Mouse (Mus musculus) layer of hippocampus, postnatal 10 days (tissue): Measurements from ENCODE around the gene Nphp4. TPM values are rescaled to one million over a fixed set of nuclear protein-coding genes. Genes with fewer than 3 reads are reported as not detected.
"Not testable (repeated sequence)": the region's sequence is repeated elsewhere in the genome, so short reads cannot be mapped to it uniquely, and the experiment has no call there.

Source experiments
- DNase-seq, 2 experiments: peaks; one replicate each; pipeline ENCODE4 v3.0.0; 2021; ENCODE audit warnings: low spot score in 2 of 2
- total RNA-seq, 2 experiments: library from RNA; stranded (reverse); gene quantifications; 2 replicates each; pipeline ENCODE4 v1.2.3; 2021

Gene Nphp4
- total RNA-seq, 2 experiments from 2014 or later, result 21.3 to 22.4 TPM

DNA sequence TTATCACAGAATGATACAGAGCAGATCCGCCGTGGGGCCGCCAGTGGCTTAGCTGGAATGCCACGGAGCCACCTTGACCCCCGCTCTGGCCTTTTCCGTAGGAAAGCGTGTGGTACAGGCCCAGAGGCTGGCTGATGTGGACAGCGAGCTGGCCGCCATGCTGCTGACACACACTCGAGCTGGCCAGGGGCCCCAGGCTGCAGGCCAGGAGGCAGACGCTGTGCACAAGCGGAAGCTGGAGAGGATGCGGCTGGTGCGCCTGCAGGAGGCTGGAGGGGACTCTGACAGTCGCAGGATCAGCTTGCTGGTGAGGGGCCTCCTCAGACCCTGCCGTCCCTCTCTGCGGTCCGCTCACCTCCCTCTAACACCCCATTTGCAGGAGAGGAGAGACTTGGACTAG is 77.9 kb downstream of the Nphp4 start:
- no peak for DNase-seq

DNA sequence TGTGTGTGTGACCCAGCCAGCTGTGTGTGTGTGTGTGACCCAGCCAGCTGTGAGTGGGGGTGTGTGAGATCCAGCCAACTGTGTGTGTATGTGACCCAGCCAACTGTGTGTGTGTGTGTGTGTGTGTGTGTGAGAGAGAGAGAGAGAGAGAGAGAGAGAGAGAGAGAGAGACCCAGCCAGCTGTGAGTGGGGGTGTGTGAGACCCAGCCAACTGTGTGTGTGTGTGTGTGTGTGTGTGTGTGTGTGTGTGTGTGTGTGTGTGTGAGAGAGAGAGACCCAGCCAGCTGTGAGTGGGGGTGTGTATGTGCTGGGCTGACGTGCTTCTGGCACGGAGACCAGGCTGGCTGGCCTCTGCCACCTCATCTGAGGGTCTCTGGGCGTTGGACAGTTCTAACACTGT is 79.3 kb downstream of the Nphp4 start:
- not testable (repeated sequence) for DNase-seq

DNA sequence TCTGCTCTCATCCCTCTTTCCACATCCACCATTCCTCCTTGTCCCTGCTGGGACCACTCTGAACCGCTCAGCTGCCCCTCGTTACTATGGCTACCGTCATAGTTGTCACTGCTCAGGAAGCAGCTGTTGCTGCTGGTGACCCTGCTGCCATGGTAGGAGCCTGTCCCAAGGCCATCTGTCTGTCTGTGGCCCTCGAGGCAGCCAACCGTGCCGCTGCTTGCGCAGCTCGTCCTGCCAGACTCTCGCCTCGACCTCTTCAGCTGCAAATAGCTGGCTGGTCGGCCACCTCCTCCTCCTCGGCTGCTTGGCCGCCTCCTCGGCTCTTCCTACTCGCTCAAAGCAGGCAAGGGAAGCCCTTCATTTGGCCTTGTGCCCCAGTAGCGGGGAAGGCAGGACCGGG is 81.7 kb downstream of the Nphp4 start:
- DNase-seq, result no peak

DNA sequence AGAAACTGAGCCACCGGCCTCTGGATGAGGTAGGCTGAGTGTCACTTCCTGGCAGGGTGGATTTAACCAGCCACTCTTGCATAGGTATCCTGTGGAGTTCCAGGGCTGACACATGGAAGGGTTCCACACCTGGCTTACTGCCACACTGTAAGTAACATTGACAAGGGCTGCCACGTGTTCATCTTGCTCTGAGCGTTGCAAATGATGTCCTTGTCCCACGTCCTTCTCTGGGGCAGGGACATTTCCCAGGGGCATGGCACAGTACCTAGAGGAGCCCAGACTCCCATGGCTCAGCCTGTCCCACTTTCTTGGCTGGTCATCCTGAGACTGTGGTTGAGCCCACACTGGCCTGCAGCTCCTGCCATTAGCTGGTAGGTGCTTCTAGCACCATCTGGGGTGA is 91.5 kb downstream of the Nphp4 start:
- DNase-seq, result no peak

DNA sequence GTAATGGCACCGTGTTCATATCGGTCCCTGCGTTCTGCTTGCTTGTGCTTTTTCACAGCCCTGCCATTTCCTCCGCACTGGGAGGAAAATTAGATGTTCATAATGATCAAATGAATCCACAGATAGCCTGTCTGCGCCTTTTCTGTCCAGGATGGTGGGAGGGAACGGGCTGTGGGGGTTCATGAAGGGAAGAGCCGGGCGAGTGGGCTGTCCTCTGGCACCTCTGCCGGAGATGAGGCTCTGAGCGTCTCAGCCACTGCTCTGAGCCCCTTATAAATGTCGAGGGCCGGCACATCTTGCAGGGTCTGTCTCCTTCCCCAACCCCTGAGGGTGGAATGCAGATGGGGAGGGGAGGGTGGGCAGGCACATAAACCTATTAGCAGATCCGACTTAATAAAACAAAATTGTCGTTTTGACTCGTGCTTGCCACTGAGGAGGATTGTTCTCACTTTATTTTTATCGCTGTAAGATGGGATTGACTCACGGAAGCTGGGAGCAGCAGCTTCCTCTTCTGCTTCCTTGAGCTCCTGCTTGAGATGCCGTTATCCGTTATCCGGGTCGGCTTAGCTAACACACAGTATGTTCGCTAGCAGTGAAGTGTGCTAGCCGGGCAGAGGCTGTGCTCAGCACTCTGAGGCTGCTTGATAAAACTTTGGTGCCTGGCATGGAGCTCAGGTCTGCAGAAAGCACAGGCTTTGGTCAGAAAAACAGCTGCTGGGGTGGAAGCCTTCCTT is 92.3 kb downstream of the Nphp4 start:
- DNase-seq, result no peak

DNA sequence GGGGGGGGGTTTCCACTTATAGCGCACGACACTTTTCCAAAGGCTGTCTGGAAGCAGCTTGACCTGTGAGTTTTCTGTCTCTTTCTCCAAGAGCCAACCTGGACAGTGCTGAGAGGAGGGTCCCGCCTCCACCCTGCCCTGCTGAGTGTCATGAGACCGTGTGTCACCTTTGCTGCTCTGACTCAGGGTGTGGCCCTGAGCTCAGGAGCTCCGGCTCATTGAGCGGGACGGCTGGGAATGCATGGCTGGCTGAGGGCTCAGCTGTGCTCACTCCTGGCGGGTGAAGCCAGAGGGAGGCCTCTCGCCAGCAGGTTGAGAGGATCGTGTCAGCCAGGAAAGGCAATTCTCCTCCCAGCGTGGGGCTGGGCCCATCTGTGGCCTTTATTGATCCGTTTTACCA is 97.8 kb downstream of the Nphp4 start:
- no peak for DNase-seq

DNA sequence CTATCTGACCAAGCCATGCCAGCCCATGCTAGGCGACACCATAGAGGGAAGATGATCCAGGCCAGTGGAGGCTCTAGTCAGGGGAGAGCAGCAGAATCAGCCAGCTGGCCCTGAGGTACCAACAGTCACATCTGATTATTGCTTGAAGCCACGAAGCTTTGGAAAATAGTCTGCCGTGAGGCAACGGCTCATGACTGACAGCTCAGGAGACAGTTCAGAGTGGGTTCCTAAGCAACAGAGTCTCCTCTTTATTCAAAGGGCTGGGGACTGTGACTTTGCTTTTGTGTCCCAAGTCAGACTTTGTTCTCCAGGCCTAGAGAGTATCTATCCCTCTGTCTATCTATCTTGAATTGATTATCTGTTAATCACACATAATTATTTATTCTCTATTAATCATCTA is 100.3 kb downstream of the Nphp4 start:
- DNase-seq, result no peak

DNA sequence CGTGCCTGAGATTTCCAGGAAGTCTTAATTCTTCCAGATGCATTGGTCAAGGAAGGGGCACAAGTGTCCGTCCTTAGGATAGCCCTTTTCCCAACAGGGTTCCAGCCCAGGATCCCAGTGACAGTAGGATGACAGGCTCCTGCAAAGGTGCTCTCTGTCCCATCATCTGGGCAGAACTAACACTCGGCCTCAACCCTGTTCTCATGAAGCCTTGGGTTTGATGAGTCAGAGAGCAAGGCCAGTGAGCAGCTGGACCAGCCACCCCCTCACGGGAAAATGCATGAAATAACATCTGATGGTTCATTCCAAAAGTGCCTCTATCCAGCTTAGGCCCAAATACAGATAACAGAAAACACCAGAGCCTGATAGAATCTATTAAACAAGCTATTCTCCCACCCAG is 103.5 kb downstream of the Nphp4 start:
- no peak for DNase-seq

DNA sequence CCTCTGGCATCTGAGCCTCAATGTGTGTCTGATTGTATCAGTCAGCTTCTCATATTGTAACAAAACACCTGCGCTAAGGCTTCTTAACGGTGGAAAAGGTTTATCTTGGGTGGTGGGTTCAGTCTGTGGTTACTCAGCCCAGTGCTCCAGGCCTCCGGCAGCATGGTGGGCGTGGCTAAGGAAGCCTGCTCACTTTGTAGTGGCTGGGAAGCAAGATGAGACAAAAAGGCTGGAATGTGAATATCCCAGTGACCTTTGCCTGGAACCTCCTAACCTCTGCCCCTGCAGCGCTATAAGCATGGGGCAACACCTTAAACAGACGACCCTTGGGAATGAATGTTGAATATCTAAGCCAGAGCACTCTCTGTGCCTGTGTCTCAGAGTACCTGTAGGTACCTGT is 105.7 kb downstream of the Nphp4 start:
- no peak for DNase-seq

DNA sequence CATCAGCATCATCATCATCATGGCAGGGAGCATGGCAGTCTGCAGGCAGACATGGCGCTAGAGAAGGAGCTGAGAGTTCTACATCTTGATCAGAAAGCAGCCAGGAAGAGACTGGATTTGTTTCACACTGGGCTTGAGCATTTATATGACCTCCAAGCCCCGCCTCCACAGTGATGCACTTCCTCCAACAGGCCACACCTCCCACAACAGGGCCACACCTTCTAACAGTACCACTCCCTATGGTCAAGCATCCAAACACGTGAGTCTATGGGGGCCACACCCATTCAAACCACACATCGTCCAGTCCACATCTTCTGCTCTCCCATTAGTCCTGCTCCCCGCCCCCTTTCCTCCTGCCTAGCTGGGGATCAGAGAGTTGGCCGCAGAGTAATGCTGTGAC is 107.1 kb downstream of the Nphp4 start:
- DNase-seq, result no peak

DNA sequence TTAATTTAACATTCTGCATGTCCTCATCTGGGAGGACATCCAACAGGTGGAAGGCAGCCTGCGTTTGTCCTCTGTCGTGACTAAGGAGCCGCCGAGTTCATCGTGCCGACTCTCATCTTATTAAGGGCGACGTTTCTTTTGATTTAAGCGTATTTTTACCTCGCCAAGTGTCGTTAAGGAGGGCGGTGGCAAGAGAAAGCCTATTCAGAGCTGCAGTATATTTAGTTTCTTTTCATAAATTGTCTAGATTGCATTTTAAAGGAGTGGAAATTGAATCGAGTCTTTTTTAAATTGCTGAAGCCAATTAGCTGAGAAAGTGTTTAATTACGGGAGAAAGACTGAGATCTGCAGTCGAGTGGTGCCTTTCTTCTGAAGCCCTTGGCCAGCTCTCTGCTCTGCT is 109.0 kb downstream of the Nphp4 start:
- DNase-seq, result no peak

DNA sequence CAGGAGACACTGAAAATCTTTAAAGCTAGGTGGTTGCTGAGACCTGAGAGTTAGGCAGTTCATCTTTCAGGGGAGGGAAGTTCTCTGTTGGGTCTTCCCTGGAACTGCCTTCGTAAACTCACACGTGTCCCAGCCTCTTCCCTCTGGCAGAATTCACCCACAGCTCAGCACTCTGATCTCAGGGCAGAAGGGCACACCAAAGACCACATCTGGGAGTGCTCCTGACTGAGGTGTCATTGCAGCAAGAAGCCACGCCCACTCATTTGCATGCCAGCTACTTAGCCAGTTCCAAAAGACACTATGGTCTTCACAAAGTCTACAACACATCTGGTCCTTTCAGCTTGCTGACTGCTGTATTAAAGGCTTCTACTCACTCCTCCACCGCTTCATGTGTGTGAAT is 109.7 kb downstream of the Nphp4 start:
- no peak for DNase-seq

DNA sequence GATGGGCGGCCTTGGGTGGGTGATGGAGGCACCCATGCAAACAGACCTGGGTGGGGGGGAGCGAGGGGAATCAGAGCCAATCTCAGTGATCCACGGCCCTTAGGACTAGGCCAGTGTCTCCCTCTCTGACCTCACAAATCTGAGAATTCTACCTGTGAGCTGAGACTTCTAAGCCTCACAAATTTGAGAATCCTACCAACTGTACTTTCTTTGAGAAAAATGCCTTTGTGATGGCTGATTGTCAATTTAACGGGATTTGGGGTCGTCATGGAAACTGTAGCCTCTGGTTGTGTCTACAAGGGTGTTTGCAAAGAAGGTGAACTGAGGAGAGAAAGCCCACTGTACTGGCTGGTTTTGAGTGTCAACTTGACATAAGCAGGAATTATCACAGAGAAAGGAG is 127.8 kb downstream of the Nphp4 start:
- DNase-seq, result no peak

DNA sequence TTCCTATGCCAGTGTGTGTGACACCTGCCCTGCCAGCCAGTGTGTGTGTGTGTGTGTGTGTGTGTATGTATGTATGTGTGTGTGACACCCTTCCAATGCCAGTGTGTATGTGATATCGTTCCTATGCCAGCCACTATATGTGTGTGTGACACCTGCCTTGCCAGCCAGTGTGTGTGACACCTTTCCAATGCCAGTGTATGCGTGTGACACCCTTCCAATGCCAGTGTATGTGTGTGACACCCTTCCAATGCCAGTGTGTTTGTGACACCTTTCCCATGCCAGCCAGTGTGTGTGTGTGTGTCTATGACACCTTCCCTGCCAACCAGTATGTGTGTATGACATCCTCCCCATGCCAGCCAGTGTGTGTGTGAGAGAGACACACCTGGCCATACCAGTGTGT is 132.7 kb downstream of the Nphp4 start:
- no peak for DNase-seq

DNA sequence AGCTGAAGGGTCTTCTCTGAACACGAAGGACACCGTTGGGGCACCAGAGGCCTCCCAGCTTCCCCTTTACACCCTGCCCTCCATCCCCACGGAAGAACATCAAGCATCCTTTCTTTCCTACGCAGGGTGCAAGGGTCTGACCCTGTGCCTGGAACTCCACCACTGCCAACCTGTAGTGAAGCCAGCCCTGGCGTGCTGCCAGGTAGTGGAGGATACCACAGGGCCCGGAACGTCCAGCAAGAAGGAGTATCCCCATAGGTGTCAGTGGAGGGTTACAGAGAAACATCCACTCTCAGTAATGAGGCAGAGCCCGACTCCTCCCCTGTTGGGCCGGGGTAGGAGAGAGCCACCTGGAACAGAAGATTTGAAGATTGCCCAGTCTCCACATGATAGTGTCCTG is 133.5 kb downstream of the Nphp4 start:
- no peak for DNase-seq

Other genes starting within 250 kb of the Nphp4 start
- gene Gpr153, start 202.5 kb upstream of the Nphp4 start, total RNA-seq, result 10 to 100 TPM; 21.4 to 23.1 TPM
- gene Hes3, start 185.0 kb upstream of the Nphp4 start, total RNA-seq, result not detected
- 10 to 100 TPM; 27.9 to 33.9 TPM for gene Icmt, start 179.5 kb upstream of the Nphp4 start, total RNA-seq
- 1 to 10 TPM; 3.1 to 4.0 TPM for gene Rnf207, start 157.7 kb upstream of the Nphp4 start, total RNA-seq
- gene Rpl22, start 151.0 kb upstream of the Nphp4 start, total RNA-seq, result 100 to 1,000 TPM; 283 to 319 TPM
- gene Chd5, start 138.1 kb upstream of the Nphp4 start, total RNA-seq, result 100 to 1,000 TPM; 189 to 192 TPM
- gene Kcnab2, start 1.2 kb downstream of the Nphp4 start, total RNA-seq, result 100 to 1,000 TPM; 233 to 258 TPM